Mouse (Mus musculus): ENCODE results near the gene Oard1. TPM values are rescaled to one million over a fixed set of nuclear protein-coding genes. Genes with fewer than 3 reads are reported as not detected.
A peak's percentile ranks its signal among the peaks of the same experiment; 100 is the strongest.

Gene Oard1
- polyA plus RNA-seq, 1 experiment from 2014 or later, result 42.8 TPM

- Histone ChIP-seq H3K36me3 (replicated peaks) (peaks cover 30% of the 10 kb centered on the region), H3K4me1 (replicated peaks) (peaks cover 62% of the 10 kb centered on the region), H3K27ac (replicated peaks) (peak overlapping the region; percentile 100), H3K9me3 (replicated peaks) (no peaks in the 10 kb centered on the region), H3K4me2 (peak overlapping the region; percentile 82), H3K9ac (peak overlapping the region; percentile 98), H3K27me3 (no peaks in the 10 kb centered on the region), H3K4me3 (replicated peaks) (peak overlapping the region; percentile 94)
- under 1% methylated on average over 47 of the region's 47 CpGs for WGBS (ENCODE audit: insufficient replicate concordance)
- ATAC-seq (ENCODE audit: insufficient read depth), result peak; percentile 47
Observed at GRCm38 (mm10) chr17:48408526-48409291, 1.1 kb upstream of the Oard1 start.

DNA sequence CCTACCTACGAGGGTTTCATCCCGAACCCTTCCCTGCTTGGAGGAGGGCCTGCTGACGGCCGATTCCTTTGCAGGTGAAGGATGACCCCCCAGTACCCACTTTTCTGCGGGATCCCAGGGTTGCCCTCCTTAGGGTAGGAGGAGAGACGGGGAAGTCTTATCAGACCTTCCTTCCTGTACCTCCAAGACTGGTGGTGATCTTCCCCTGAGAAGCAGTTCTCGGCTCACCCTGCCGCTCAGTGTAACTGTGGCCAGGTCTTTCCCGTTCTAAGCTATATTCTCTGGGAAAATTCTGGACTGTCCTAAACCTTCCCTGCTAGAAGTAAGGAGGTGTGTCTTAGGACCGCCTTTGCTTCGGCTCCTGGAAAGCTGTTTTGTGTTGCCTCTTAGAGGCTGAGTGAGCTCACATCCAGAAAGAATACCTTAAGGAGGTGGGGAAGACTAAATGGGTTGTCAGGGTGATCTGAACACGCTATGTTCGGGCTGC, 528 bp downstream of the Oard1 start:
- H3K27ac ChIP-seq (replicated peaks), result peak overlapping the region; percentile 100
- WGBS (ENCODE audit: insufficient replicate concordance), result 0% methylated on average over 13 of the region's 13 CpGs
- H3K4me2 ChIP-seq, result peak overlapping the region; percentile 82
- H3K36me3 ChIP-seq (replicated peaks), result peaks cover 39% of the 10 kb centered on the region
- H3K9me3 ChIP-seq (replicated peaks), result no peaks in the 10 kb centered on the region
- H3K4me3 ChIP-seq (replicated peaks), result peak overlapping the region; percentile 94
- H3K9ac ChIP-seq, result peak overlapping the region; percentile 79
- no peaks in the 10 kb centered on the region for H3K27me3 ChIP-seq
- peak; percentile 27 for ATAC-seq (ENCODE audit: insufficient read depth)
- peaks cover 46% of the 10 kb centered on the region for H3K4me1 ChIP-seq (replicated peaks)

GRCm38 (mm10) chr17:48411241-48411640, 1.4 kb downstream of the Oard1 start:
- H3K4me2 ChIP-seq, result peak overlapping the region; percentile 82
- no peaks in the 10 kb centered on the region for H3K9me3 ChIP-seq (replicated peaks)
- H3K36me3 ChIP-seq (replicated peaks), result peaks cover 48% of the 10 kb centered on the region
- peaks cover 38% of the 10 kb centered on the region for H3K4me1 ChIP-seq (replicated peaks)
- H3K9ac ChIP-seq, result peak overlapping the region; percentile 79
- WGBS (ENCODE audit: insufficient replicate concordance), result 50% methylated on average over 8 of the region's 8 CpGs
- H3K4me3 ChIP-seq (replicated peaks), result peak overlapping the region; percentile 94
- ATAC-seq (ENCODE audit: insufficient read depth), result no peak
- peak overlapping the region; percentile 100 for H3K27ac ChIP-seq (replicated peaks)
- no peaks in the 10 kb centered on the region for H3K27me3 ChIP-seq

DNA sequence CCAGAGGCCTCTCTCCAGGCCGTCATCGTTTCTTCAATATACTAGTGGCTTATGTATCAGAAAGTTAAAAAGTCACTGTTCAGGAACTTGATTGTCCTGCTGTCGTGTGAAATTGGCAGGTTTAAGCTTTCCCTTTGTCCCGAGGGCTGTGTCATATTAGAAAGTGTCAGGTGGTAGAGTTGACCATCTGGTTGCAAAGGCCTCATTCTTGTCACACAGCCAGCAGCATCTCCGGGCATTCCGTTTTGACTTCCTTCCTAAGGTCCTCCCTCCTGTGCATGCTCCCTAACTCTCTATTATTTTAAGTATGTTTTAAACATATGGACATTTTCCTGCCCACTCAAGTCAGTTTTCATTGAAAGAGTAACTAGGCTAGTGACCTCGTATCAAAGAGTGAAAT, 6.2 kb downstream of the Oard1 start:
- 79% methylated on average over 7 of the region's 7 CpGs for WGBS (ENCODE audit: insufficient replicate concordance)
- H3K9me3 ChIP-seq (replicated peaks), result no peaks in the 10 kb centered on the region
- no peak overlapping the region for H3K27ac ChIP-seq (replicated peaks)
- H3K4me1 ChIP-seq (replicated peaks), result peaks cover 51% of the 10 kb centered on the region
- no peaks in the 10 kb centered on the region for H3K27me3 ChIP-seq
- ATAC-seq (ENCODE audit: insufficient read depth), result no peak
- H3K4me2 ChIP-seq, result no peak overlapping the region
- H3K9ac ChIP-seq, result no peak overlapping the region
- H3K36me3 ChIP-seq (replicated peaks), result peaks cover 81% of the 10 kb centered on the region
- H3K4me3 ChIP-seq (replicated peaks), result no peak overlapping the region

- no peaks in the 10 kb centered on the region for H3K27me3 ChIP-seq
- H3K36me3 ChIP-seq (replicated peaks), result peaks cover 80% of the 10 kb centered on the region
- no peak overlapping the region for H3K9ac ChIP-seq
- H3K4me2 ChIP-seq, result no peak overlapping the region
- 82% methylated on average over 14 of the region's 14 CpGs for WGBS (ENCODE audit: insufficient replicate concordance)
- no peak overlapping the region for H3K4me3 ChIP-seq (replicated peaks)
- ATAC-seq (ENCODE audit: insufficient read depth), result no peak
- H3K27ac ChIP-seq (replicated peaks), result no peak overlapping the region
- no peaks in the 10 kb centered on the region for H3K9me3 ChIP-seq (replicated peaks)
- H3K4me1 ChIP-seq (replicated peaks), result peaks cover 50% of the 10 kb centered on the region
Observed at GRCm38 (mm10) chr17:48416425-48417195, 6.8 kb downstream of the Oard1 start.

GRCm38 (mm10) chr17:48417521-48417920, 7.7 kb downstream of the Oard1 start:
- H3K27ac ChIP-seq (replicated peaks), result peak overlapping the region; percentile 66
- 41% methylated on average over 6 of the region's 6 CpGs for WGBS (ENCODE audit: insufficient replicate concordance)
- ATAC-seq (ENCODE audit: insufficient read depth), result peak; percentile 51; the same call in 1 of the 2 replicates
- no peaks in the 10 kb centered on the region for H3K9me3 ChIP-seq (replicated peaks)
- peak overlapping the region; percentile 10; the same call in 1 of the 2 replicates for H3K4me3 ChIP-seq (replicated peaks)
- H3K36me3 ChIP-seq (replicated peaks), result peaks cover 71% of the 10 kb centered on the region
- peak overlapping the region; percentile 23; the same call in 1 of the 2 replicates for H3K9ac ChIP-seq
- peak overlapping the region; percentile 52 for H3K4me2 ChIP-seq
- H3K27me3 ChIP-seq, result no peaks in the 10 kb centered on the region
- H3K4me1 ChIP-seq (replicated peaks), result peaks cover 42% of the 10 kb centered on the region

DNA sequence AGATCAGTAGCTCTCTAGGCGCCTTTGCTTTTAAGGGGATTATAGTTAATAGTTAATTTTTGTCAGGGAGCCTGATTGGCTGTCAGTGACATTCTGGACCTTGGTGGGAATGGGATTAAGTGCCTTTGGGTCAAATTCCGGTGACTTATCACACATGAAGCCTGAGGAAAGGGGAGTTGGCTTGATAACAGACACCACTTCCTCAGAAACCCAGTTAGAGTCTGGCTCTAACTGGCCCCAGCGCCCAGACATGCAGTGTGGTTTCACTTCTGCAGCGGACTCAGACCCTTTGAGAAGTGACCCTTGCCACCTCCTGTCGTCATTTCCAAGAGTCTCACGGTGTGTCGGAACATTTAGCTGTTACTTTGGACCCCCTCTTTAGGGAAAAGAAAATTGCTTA, 8.4 kb downstream of the Oard1 start:
- H3K4me1 ChIP-seq (replicated peaks), result peaks cover 42% of the 10 kb centered on the region
- WGBS (ENCODE audit: insufficient replicate concordance), result 12% methylated on average over 7 of the region's 7 CpGs
- ATAC-seq (ENCODE audit: insufficient read depth), result peak; percentile 53; the same call in 1 of the 2 replicates

DNA sequence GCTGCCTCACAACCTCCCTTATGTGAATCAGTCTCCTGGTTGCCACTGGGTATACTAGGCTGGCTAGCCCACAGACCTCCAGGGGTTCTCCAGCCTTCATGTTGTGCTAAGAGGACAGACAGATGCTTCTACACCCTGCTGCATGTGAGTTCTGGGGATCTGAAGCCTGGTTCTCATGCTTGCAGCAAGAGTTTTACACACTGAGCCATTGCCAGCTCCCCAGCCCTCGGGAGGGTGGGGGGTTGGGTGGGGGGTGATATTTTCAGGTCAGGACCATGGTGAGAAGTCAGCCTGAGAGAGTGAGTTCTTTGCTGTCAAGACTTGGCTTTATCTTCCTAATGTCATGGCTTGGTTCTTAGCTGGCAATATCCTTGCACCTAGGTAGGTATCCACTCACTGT, 9.0 kb downstream of the Oard1 start:
- Histone ChIP-seq H3K4me1 (replicated peaks) (peaks cover 42% of the 10 kb centered on the region), H3K4me2 (peak overlapping the region; percentile 52), H3K9me3 (replicated peaks) (no peaks in the 10 kb centered on the region), H3K9ac (no peak overlapping the region), H3K36me3 (replicated peaks) (peaks cover 60% of the 10 kb centered on the region), H3K27me3 (no peaks in the 10 kb centered on the region), H3K27ac (replicated peaks) (0 out of 2 replicates have a peak overlapping the region, but pooled peaks have one; percentile 66), H3K4me3 (replicated peaks) (0 out of 2 replicates have a peak overlapping the region, but pooled peaks have one; percentile 10)
- no peak for ATAC-seq (ENCODE audit: insufficient read depth)
- 42% methylated on average over 1 of the region's 1 CpGs for WGBS (ENCODE audit: insufficient replicate concordance)

More for the DNA sequence above, 8.4 kb downstream of the Oard1 start:
- Histone ChIP-seq H3K4me2 (peak overlapping the region; percentile 52), H3K36me3 (replicated peaks) (peaks cover 66% of the 10 kb centered on the region), H3K9me3 (replicated peaks) (no peaks in the 10 kb centered on the region), H3K9ac (peak overlapping the region; percentile 9; the same call in 1 of the 2 replicates), H3K27me3 (no peaks in the 10 kb centered on the region), H3K27ac (replicated peaks) (peak overlapping the region; percentile 66), H3K4me3 (replicated peaks) (peak overlapping the region; percentile 10)

GRCm38 (mm10) chr17:48419571-48419970, 9.8 kb downstream of the Oard1 start:
- Histone ChIP-seq H3K4me3 (replicated peaks) (no peak overlapping the region), H3K27ac (replicated peaks) (peak overlapping the region; percentile 10; the same call in 1 of the 2 replicates), H3K9ac (no peak overlapping the region), H3K4me1 (replicated peaks) (peaks cover 42% of the 10 kb centered on the region), H3K27me3 (no peaks in the 10 kb centered on the region), H3K9me3 (replicated peaks) (no peaks in the 10 kb centered on the region), H3K36me3 (replicated peaks) (peaks cover 53% of the 10 kb centered on the region), H3K4me2 (no peak overlapping the region)
- ATAC-seq (ENCODE audit: insufficient read depth), result no peak
- 50% methylated on average over 2 of the region's 2 CpGs for WGBS (ENCODE audit: insufficient replicate concordance)

DNA sequence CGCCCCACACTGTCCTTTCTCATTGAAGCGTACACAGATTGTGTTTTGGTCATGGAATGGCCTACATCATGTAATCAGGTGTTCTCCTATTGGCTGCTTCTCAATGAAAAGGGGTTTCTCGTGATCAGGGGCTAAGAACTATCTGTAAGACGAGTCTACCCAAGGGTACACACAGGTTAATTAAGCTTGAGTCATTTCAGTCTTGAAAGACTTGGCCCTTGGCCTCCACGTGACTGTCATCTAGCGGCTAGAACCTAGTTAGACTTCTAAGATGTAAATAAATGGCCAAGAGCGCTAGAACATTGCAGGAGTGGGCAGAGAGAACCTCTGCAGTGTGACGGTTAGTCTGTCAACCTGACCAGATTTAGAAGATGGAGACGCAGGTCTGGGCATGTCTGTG, 14.4 kb downstream of the Oard1 start:
- Histone ChIP-seq H3K9me3 (replicated peaks) (no peaks in the 10 kb centered on the region), H3K27me3 (no peaks in the 10 kb centered on the region), H3K27ac (replicated peaks) (no peak overlapping the region), H3K9ac (no peak overlapping the region), H3K4me3 (replicated peaks) (no peak overlapping the region), H3K36me3 (replicated peaks) (0 out of 2 replicates have a peak, but pooled peaks cover 8% of the 10 kb centered on the region), H3K4me2 (no peak overlapping the region), H3K4me1 (replicated peaks) (peaks cover 45% of the 10 kb centered on the region)
- no peak for ATAC-seq (ENCODE audit: insufficient read depth)
- 76% methylated on average over 9 of the region's 9 CpGs for WGBS (ENCODE audit: insufficient replicate concordance)
